Mouse (Mus musculus) kidney, postnatal 0 days (tissue): ENCODE measurements at regions not wholly inside any gene's neighbourhood (a gene's known extent, or its start where the extent isn't known, plus 50 kb on each side); places are given as distances from the start of the nearest gene placed in this dataset.

ENCODE experiments used
- ATAC-seq: fragments of 200-750 bp; cut with Nextera tagmentation; replicated peaks from 2 replicates; pipeline ENCODE4 v1.8.0; 2017; ENCODE audit warnings: low read depth, moderate number of reproducible peaks, moderate TSS enrichment, moderate library complexity; ENCODE audit not compliant: low FRiP score
- DNase-seq: peaks from one replicate; pipeline ENCODE4 v3.0.0-alpha.2; 2016; ENCODE audit warnings: low spot score
- H3K27ac ChIP-seq: fragments of 300-500 bp; sonication (generic); 2 replicates; pipeline ENCODE4 v1.5.1; 2014; ENCODE audit warnings: mild to moderate bottlenecking
- H3K27me3 ChIP-seq: fragments of 300-500 bp; sonication (generic); 2 replicates; pipeline ENCODE4 v1.6.1; 2014; ENCODE audit warnings: low read length, mixed read lengths; ENCODE audit not compliant: insufficient read depth
- H3K36me3 ChIP-seq: fragments of 300-500 bp; sonication (generic); 2 replicates; pipeline ENCODE4 v1.6.1; 2014; ENCODE audit warnings: low read length, mixed read lengths; ENCODE audit not compliant: insufficient read depth
- H3K4me1 ChIP-seq: fragments of 300-500 bp; sonication (generic); replicated peaks from 2 replicates; pipeline ENCODE4 v1.6.1; 2014; ENCODE audit warnings: antibody characterized with exemption, low read length, mixed read lengths; ENCODE audit not compliant: insufficient read depth
- H3K4me2 ChIP-seq: fragments of 300-500 bp; sonication (generic); 2 replicates; pipeline ENCODE4 v1.6.1; 2014; ENCODE audit warnings: mild to moderate bottlenecking, low read length, moderate library complexity, mixed read lengths
- H3K4me3 ChIP-seq: fragments of 300-500 bp; sonication (generic); replicated peaks from 2 replicates; pipeline ENCODE4 v1.5.1; 2014; ENCODE audit warnings: low read depth, low read length
- H3K9ac ChIP-seq: fragments of 300-500 bp; sonication (generic); 2 replicates; pipeline ENCODE4 v1.6.1; 2014; ENCODE audit warnings: low read depth, low read length
- H3K9me3 ChIP-seq: fragments of 300-500 bp; sonication (generic); replicated peaks from 2 replicates; pipeline ENCODE4 v1.6.1; 2016; ENCODE audit warnings: low read length, inconsistent platforms, mixed read lengths
- CTCF ChIP-seq: IDR thresholded peaks from 2 replicates; pipeline ENCODE4 v1.5.1; 2016; ENCODE audit warnings: antibody characterized with exemption, low read depth, mild to moderate bottlenecking, moderate library complexity
- WGBS: fragments of 180-500 bp; shearing (Covaris S2); extraction: QIAGEN DNeasy Blood & Tissue Kit; methylation state at CpG from one replicate; pipeline ENCODE4 v1.1.7; 2014; 5-methylcytosine and 5-hydroxymethylcytosine counted together

DNA sequence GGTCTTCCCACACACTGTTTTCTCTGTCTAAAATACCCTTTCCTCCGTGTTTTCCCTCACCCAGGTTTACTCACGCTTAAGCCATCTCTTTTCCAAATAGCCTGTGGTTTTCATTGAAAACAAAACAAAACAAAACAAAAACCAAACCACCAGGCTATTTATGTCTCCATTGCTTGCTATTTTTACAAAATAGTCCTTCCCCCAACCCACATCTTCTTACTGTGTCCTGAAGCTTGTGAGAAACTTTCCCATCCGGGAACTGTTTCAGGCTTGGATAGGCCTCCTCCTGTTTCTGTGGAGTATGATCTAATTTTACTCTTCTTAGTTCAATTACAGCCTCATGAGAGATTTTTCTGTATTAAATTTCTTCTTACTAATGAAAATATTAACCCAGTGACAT, 486.2 kb upstream of the Nr5a2 start:
- no peak overlapping the region for H3K9ac ChIP-seq
- 41% methylated on average over 3 of the region's 3 CpGs for WGBS
- no peaks in the 10 kb centered on the region for H3K9me3 ChIP-seq
- no peak for DNase-seq
- TF ChIP-seq CTCF: no peak
- H3K27me3 ChIP-seq: no peaks in the 10 kb centered on the region
- H3K4me2 ChIP-seq: no peak overlapping the region
- no peaks in the 10 kb centered on the region for H3K36me3 ChIP-seq
- no peak for ATAC-seq
- peaks cover 4% of the 10 kb centered on the region; the same call in 1 of the 2 replicates for H3K4me1 ChIP-seq
- no peak overlapping the region for H3K4me3 ChIP-seq
- no peak overlapping the region for H3K27ac ChIP-seq

DNA sequence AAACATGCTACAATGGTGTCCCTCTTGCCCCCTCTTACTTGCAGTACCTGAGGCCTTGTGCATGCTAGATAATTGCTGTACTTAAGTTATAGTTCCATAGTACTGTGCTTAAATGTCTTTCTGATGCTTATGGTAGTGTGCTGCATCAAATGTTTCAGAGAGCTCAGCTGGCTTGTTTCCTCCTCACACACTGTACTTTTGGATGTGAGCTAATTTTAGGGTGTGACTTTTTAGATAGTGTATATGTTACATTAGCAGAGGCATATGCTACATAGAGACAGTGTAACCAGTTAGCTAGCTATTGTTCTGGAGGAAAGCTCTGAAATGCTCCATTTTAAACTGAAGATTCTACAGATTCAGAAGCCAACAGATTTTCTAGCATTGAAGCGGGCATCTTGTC, 467.9 kb upstream of the Nr5a2 start:
- WGBS: 98% methylated on average over 1 of the region's 1 CpGs

DNA sequence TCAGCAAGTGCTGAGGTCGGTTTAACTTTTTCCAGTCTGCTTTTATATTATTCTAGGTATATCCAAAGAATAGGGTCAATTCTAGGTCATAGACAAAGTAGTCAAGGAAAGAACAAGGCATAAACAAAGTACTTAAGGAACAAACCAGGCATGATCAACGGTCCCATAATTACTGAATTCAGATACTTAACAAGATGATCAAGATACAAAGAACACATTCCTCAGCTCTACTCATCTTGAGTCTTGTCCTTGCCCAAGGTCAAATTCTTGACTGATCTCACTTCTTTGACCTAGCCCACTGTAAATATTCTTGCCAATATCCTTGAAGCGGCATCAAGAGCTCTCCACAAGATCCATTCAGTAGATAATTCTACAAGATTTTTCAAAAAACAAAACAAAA, 458.1 kb upstream of the Nr5a2 start:
- no peak for TF ChIP-seq CTCF

More for the DNA sequence above, 467.9 kb upstream of the Nr5a2 start:
- Histone ChIP-seq H3K36me3 (no peaks in the 10 kb centered on the region), H3K9ac (no peak overlapping the region), H3K27ac (no peak overlapping the region), H3K9me3 (no peaks in the 10 kb centered on the region), H3K27me3 (no peaks in the 10 kb centered on the region), H3K4me1 (no peaks in the 10 kb centered on the region), H3K4me2 (no peak overlapping the region), H3K4me3 (no peak overlapping the region)
- DNase-seq (no peak), ATAC-seq (no peak)
- TF ChIP-seq CTCF: no peak

DNA sequence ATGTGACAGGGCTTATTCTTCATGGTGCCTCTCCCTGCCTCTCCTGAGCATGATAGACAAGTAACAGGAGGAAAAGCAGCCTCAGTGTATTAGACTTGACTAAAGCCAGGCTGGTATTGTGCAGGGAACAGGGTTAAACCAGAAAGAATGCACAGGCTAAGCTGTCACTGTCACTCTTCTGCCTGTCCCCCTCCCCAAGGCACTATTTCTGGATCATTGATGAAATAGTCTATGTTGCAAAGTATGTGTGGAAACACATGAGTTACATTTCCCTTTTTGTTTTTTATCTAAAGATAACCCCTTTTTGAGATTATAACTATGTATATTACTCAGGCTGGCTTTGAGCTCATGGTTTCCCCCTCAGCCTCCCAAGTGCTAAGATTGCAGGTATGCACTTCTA, 436.5 kb upstream of the Nr5a2 start:
- no peak overlapping the region for H3K9ac ChIP-seq
- H3K27ac ChIP-seq: no peak overlapping the region
- ATAC-seq: no peak
- H3K27me3 ChIP-seq: no peaks in the 10 kb centered on the region
- no peak overlapping the region for H3K4me3 ChIP-seq
- no peaks in the 10 kb centered on the region for H3K4me1 ChIP-seq
- no peaks in the 10 kb centered on the region for H3K36me3 ChIP-seq
- H3K4me2 ChIP-seq: no peak overlapping the region
- no peak for TF ChIP-seq CTCF
- H3K9me3 ChIP-seq: no peaks in the 10 kb centered on the region
- no peak for DNase-seq

More for the DNA sequence above, 458.1 kb upstream of the Nr5a2 start:
- WGBS: 74% methylated on average over 3 of the region's 3 CpGs
- Histone ChIP-seq H3K4me3 (no peak overlapping the region), H3K4me2 (no peak overlapping the region), H3K27me3 (no peaks in the 10 kb centered on the region), H3K36me3 (no peaks in the 10 kb centered on the region), H3K4me1 (no peaks in the 10 kb centered on the region), H3K9ac (no peak overlapping the region), H3K9me3 (no peaks in the 10 kb centered on the region), H3K27ac (no peak overlapping the region)
- DNase-seq (no peak), ATAC-seq (no peak)

DNA sequence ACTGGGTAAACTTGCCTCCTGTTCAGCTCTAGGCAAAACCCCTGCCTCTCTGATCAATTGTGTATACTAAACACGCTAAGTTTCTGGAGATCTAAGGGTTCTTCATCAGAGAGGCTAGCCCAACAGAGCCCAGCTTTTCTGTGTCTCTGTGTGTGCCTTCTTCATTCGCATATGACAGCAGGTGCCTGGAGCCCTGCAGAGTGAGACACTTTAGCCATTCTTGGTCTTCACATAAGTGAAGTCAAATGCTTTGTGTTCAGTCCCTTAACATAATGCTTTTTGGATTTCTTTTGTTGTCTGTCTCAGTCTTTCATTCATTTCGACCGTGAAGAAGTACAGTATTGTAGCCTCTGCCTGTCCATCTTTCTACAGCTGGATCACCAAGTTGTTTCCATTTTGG, 427.3 kb upstream of the Nr5a2 start:
- Histone ChIP-seq H3K9ac (no peak overlapping the region), H3K4me3 (no peak overlapping the region), H3K36me3 (no peaks in the 10 kb centered on the region), H3K4me2 (no peak overlapping the region), H3K4me1 (no peaks in the 10 kb centered on the region), H3K27me3 (no peaks in the 10 kb centered on the region), H3K9me3 (no peaks in the 10 kb centered on the region), H3K27ac (no peak overlapping the region)
- TF ChIP-seq CTCF: no peak
- DNase-seq (no peak), ATAC-seq (no peak)
- 75% methylated on average over 4 of the region's 4 CpGs for whole genome bisulfite sequencing

DNA sequence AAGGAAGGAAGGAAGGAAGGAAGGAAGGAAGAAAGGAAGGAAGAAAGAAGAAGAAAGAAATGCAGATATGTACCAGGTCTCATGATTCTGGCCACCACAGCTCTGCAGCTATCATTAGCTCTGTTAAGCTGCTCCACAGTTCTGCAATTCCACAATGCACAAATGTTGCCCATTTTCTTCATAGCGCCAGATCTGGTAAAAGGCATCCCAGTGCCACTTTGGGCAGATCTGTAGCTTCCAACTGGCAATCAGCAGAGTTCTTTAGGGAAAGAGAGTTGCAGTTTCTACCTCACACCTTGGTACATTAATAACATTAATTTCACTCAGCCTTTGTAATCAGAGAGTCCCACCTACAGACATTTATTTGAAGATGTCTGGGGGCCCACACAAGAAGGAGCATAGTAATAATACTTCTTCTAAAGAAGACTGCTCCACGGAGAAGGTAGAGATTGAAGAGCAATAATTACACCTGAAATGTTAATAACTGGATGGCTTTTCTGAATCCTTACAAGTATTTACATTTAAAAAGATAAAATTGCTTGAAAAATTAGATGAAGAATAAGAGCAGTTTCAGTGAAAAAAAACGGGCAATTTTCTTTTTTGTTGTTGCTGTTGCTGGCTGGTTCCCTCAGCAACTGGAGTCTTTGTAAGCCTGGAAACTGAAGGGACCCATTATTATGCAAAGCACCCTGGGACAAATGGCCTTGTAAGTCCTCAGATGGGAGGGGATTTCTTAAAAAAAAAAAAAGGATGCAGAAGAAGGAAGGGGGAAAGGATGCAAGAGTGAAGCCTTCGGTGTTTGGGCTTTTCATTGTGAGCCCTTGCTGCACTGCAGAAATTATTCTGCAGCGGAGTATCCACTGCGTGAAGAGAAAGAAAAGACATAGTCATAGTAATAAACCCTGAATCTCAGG, 418.1 kb upstream of the Nr5a2 start:
- TF ChIP-seq CTCF: no peak

DNA sequence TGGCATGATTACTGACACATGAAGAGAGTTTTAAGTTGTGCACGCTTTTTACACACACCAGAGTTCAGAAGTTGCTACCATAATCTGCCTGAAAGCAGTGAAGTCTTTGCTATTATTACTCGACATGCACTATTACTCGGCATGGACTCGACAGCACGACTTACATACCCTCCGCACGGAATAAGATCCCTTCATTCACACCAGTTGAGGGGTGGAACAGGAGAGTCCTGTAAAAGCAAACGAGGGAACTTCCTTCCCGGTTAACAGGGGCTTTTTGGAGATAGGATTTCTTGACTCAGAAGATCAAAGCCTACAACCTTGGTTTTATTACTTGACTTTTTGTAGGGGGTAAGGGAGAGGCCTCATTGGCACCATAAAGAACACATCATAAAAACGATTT, 416.4 kb upstream of the Nr5a2 start:
- TF ChIP-seq CTCF: no peak
- H3K4me3 ChIP-seq: no peak overlapping the region
- H3K9ac ChIP-seq: no peak overlapping the region
- H3K4me1 ChIP-seq: no peaks in the 10 kb centered on the region; the same call in 1 of the 2 replicates
- H3K27ac ChIP-seq: no peak overlapping the region
- 20% methylated on average over 10 of the region's 10 CpGs for WGBS
- H3K9me3 ChIP-seq: no peaks in the 10 kb centered on the region
- DNase-seq (peak; percentile 58), ATAC-seq (0 out of 2 replicates have a peak, but pooled peaks have one; percentile 25)
- H3K27me3 ChIP-seq: no peaks in the 10 kb centered on the region
- H3K4me2 ChIP-seq: no peak overlapping the region
- H3K36me3 ChIP-seq: no peaks in the 10 kb centered on the region

More for the DNA sequence above, 418.1 kb upstream of the Nr5a2 start:
- Histone ChIP-seq H3K4me1 (no peaks in the 10 kb centered on the region; the same call in 1 of the 2 replicates), H3K36me3 (no peaks in the 10 kb centered on the region), H3K27me3 (no peaks in the 10 kb centered on the region), H3K27ac (no peak overlapping the region), H3K4me3 (no peak overlapping the region), H3K9ac (no peak overlapping the region), H3K9me3 (no peaks in the 10 kb centered on the region), H3K4me2 (no peak overlapping the region)
- 39% methylated on average over 6 of the region's 6 CpGs for WGBS
- ATAC-seq (no peak), DNase-seq (no peak)
